Mouse (Mus musculus): Measurements from ENCODE around the gene Gpr61. TPM values are rescaled to one million over a fixed set of nuclear protein-coding genes. Genes with fewer than 3 reads are reported as not detected.

Gene Gpr61
- polyA plus RNA-seq, 1 experiment from 2014 or later, result not detected

- WGBS, result 91% methylated on average over 6 of the region's 6 CpGs
- ATAC-seq (replicated peaks; ENCODE audit: low FRiP score, low read depth), result no peak
- H3K4me3 ChIP-seq (replicated peaks; ENCODE audit: low read depth, low read length), result no peak overlapping the region
- H3K36me3 ChIP-seq (ENCODE audit: insufficient read depth, low read length), result peaks cover 7% of the 10 kb centered on the region; the same call in 1 of the 2 replicates
- H3K9ac ChIP-seq (ENCODE audit: low read depth, low read length), result no peak overlapping the region
- H3K27ac ChIP-seq, result no peak overlapping the region; the same call in 1 of the 2 replicates
- DNase-seq (ENCODE audit: low spot score), result no peak
- no peak overlapping the region for H3K4me2 ChIP-seq (ENCODE audit: low read length)
- no peak for TF ChIP-seq CTCF (IDR thresholded peaks at IDR 0.05; ENCODE audit: low read depth)
- no peaks in the 10 kb centered on the region for H3K27me3 ChIP-seq (ENCODE audit: insufficient read depth, low read length)
- peaks cover 23% of the 10 kb centered on the region for H3K4me1 ChIP-seq (replicated peaks; ENCODE audit: insufficient read depth, low read length)
- H3K9me3 ChIP-seq (replicated peaks; ENCODE audit: low read length), result no peaks in the 10 kb centered on the region
These were observed 44.5 kb upstream of the Gpr61 start for GRCm38 (mm10) chr3:108199231-108199630.

- no peaks in the 10 kb centered on the region for H3K9me3 ChIP-seq (replicated peaks; ENCODE audit: low read length)
- DNase-seq (ENCODE audit: low spot score) (peak; percentile 86), ATAC-seq (replicated peaks; ENCODE audit: low FRiP score, low read depth) (peak; percentile 44)
- H3K4me2 ChIP-seq (ENCODE audit: low read length), result peak overlapping the region; percentile 41
- WGBS, result 5% methylated on average over 14 of the region's 14 CpGs
- peak overlapping the region; percentile 32; the same call in 1 of the 2 replicates for H3K9ac ChIP-seq (ENCODE audit: low read depth, low read length)
- no peak overlapping the region for H3K27ac ChIP-seq
- H3K36me3 ChIP-seq (ENCODE audit: insufficient read depth, low read length), result 0 out of 2 replicates have a peak, but pooled peaks cover 2% of the 10 kb centered on the region
- peaks cover 23% of the 10 kb centered on the region for H3K4me1 ChIP-seq (replicated peaks; ENCODE audit: insufficient read depth, low read length)
- no peaks in the 10 kb centered on the region for H3K27me3 ChIP-seq (ENCODE audit: insufficient read depth, low read length)
- peak; percentile 52 for TF ChIP-seq CTCF (IDR thresholded peaks at IDR 0.05; ENCODE audit: low read depth)
- no peak overlapping the region for H3K4me3 ChIP-seq (replicated peaks; ENCODE audit: low read depth, low read length)
These were observed 42.4 kb upstream of the Gpr61 start for GRCm38 (mm10) chr3:108197066-108197497.

- Histone ChIP-seq H3K4me3 (replicated peaks; ENCODE audit: low read depth, low read length) (no peak overlapping the region), H3K27me3 (ENCODE audit: insufficient read depth, low read length) (no peaks in the 10 kb centered on the region), H3K36me3 (ENCODE audit: insufficient read depth, low read length) (0 out of 2 replicates have a peak, but pooled peaks cover 2% of the 10 kb centered on the region), H3K9ac (ENCODE audit: low read depth, low read length) (no peak overlapping the region), H3K4me2 (ENCODE audit: low read length) (no peak overlapping the region; the same call in 1 of the 2 replicates), H3K27ac (no peak overlapping the region), H3K9me3 (replicated peaks; ENCODE audit: low read length) (no peaks in the 10 kb centered on the region), H3K4me1 (replicated peaks; ENCODE audit: insufficient read depth, low read length) (peaks cover 23% of the 10 kb centered on the region)
- TF ChIP-seq CTCF (IDR thresholded peaks at IDR 0.05; ENCODE audit: low read depth), result no peak
- 66% methylated on average over 7 of the region's 7 CpGs for WGBS
- DNase-seq (ENCODE audit: low spot score) (no peak), ATAC-seq (replicated peaks; ENCODE audit: low FRiP score, low read depth) (no peak)
These were observed 41.4 kb upstream of the Gpr61 start for GRCm38 (mm10) chr3:108195941-108196590.

GRCm38 (mm10) chr3:108195287-108195686 lies 40.6 kb upstream of the Gpr61 start:
- TF ChIP-seq CTCF (IDR thresholded peaks at IDR 0.05; ENCODE audit: low read depth), result no peak
- no peak for DNase-seq (ENCODE audit: low spot score)

GRCm38 (mm10) chr3:108193686-108194085 lies 39.0 kb upstream of the Gpr61 start:
- H3K36me3 ChIP-seq (ENCODE audit: insufficient read depth, low read length), result 0 out of 2 replicates have a peak, but pooled peaks cover 2% of the 10 kb centered on the region
- H3K27me3 ChIP-seq (ENCODE audit: insufficient read depth, low read length), result no peaks in the 10 kb centered on the region
- H3K4me1 ChIP-seq (replicated peaks; ENCODE audit: insufficient read depth, low read length), result peaks cover 20% of the 10 kb centered on the region; the same call in 1 of the 2 replicates
- H3K27ac ChIP-seq, result no peak overlapping the region
- H3K9me3 ChIP-seq (replicated peaks; ENCODE audit: low read length), result no peaks in the 10 kb centered on the region
- 59% methylated on average over 4 of the region's 4 CpGs for whole genome bisulfite sequencing
- no peak for DNase-seq (ENCODE audit: low spot score)
- no peak for TF ChIP-seq CTCF (IDR thresholded peaks at IDR 0.05; ENCODE audit: low read depth)
- no peak overlapping the region for H3K4me2 ChIP-seq (ENCODE audit: low read length)
- H3K4me3 ChIP-seq (replicated peaks; ENCODE audit: low read depth, low read length), result no peak overlapping the region
- no peak for ATAC-seq (replicated peaks; ENCODE audit: low FRiP score, low read depth)
- no peak overlapping the region for H3K9ac ChIP-seq (ENCODE audit: low read depth, low read length)

More at GRCm38 (mm10) chr3:108195287-108195686, 40.6 kb upstream of the Gpr61 start:
- H3K27ac ChIP-seq, result no peak overlapping the region
- H3K9me3 ChIP-seq (replicated peaks; ENCODE audit: low read length), result no peaks in the 10 kb centered on the region
- 71% methylated on average over 4 of the region's 4 CpGs for WGBS
- H3K36me3 ChIP-seq (ENCODE audit: insufficient read depth, low read length), result 0 out of 2 replicates have a peak, but pooled peaks cover 2% of the 10 kb centered on the region
- H3K4me1 ChIP-seq (replicated peaks; ENCODE audit: insufficient read depth, low read length), result peaks cover 23% of the 10 kb centered on the region
- no peak overlapping the region for H3K4me2 ChIP-seq (ENCODE audit: low read length)
- no peak overlapping the region for H3K9ac ChIP-seq (ENCODE audit: low read depth, low read length)
- H3K4me3 ChIP-seq (replicated peaks; ENCODE audit: low read depth, low read length), result no peak overlapping the region
- ATAC-seq (replicated peaks; ENCODE audit: low FRiP score, low read depth), result no peak
- H3K27me3 ChIP-seq (ENCODE audit: insufficient read depth, low read length), result no peaks in the 10 kb centered on the region

GRCm38 (mm10) chr3:108189897-108190296 lies 35.2 kb upstream of the Gpr61 start:
- Histone ChIP-seq H3K9ac (ENCODE audit: low read depth, low read length) (no peak overlapping the region), H3K4me1 (replicated peaks; ENCODE audit: insufficient read depth, low read length) (peaks cover 10% of the 10 kb centered on the region), H3K4me2 (ENCODE audit: low read length) (no peak overlapping the region; the same call in 1 of the 2 replicates), H3K4me3 (replicated peaks; ENCODE audit: low read depth, low read length) (no peak overlapping the region), H3K9me3 (replicated peaks; ENCODE audit: low read length) (no peaks in the 10 kb centered on the region), H3K27me3 (ENCODE audit: insufficient read depth, low read length) (no peaks in the 10 kb centered on the region), H3K36me3 (ENCODE audit: insufficient read depth, low read length) (no peaks in the 10 kb centered on the region), H3K27ac (no peak overlapping the region)
- 46% methylated on average over 5 of the region's 5 CpGs for WGBS
- DNase-seq (ENCODE audit: low spot score) (no peak), ATAC-seq (replicated peaks; ENCODE audit: low FRiP score, low read depth) (no peak)
- TF ChIP-seq CTCF (IDR thresholded peaks at IDR 0.05; ENCODE audit: low read depth), result no peak
